Mouse (Mus musculus): ENCODE results near the gene Ikbke. TPM values are rescaled to one million over a fixed set of nuclear protein-coding genes. Genes with fewer than 3 reads are reported as not detected.
A peak's percentile ranks its signal among the peaks of the same experiment; 100 is the strongest.
"Not testable (repeated sequence)": the region's sequence is repeated elsewhere in the genome, so short reads cannot be mapped to it uniquely, and the experiment has no call there.

Gene Ikbke
- polyA plus RNA-seq, 1 experiment, result 42.8 TPM

- WGBS, result 87% methylated on average over 10 of the region's 10 CpGs
- Histone ChIP-seq H3K4me3 (ENCODE audit: extremely low read depth, insufficient read depth, insufficient read length) (no peak overlapping the region), H3K36me3 (ENCODE audit: control insufficient read depth, insufficient read depth, low read length) (peaks cover 6% of the 10 kb centered on the region), H3K4me1 (ENCODE audit: control insufficient read depth, insufficient read depth, insufficient read length) (no peaks in the 10 kb centered on the region), H3K27ac (ENCODE audit: insufficient read depth, low read length) (no peak overlapping the region), H3K27me3 (ENCODE audit: control insufficient read depth, insufficient read depth, low read length) (no peaks in the 10 kb centered on the region)
- no peak for DNase-seq (ENCODE audit: low read depth in 1 of 2, low spot score in 2 of 2)
- TF ChIP-seq CTCF (IDR thresholded peaks at IDR 0.05; ENCODE audit: extremely low read depth, insufficient read depth, insufficient read length, insufficient replicate concordance), result no peak
- no peak for TF ChIP-seq POLR2A (IDR thresholded peaks at IDR 0.05; ENCODE audit: low read depth, low read length)
These were observed 19.6 kb downstream of the Ikbke start for GRCm38 (mm10) chr1:131259632-131260308.

GRCm38 (mm10) chr1:131257288-131257687 is 22.1 kb downstream of the Ikbke start:
- DNase-seq (ENCODE audit: low read depth in 1 of 2, low spot score in 2 of 2), result no peak
- WGBS, result 92% methylated on average over 6 of the region's 6 CpGs
- H3K4me3 ChIP-seq (ENCODE audit: extremely low read depth, insufficient read depth, insufficient read length), result no peak overlapping the region
- H3K4me1 ChIP-seq (ENCODE audit: control insufficient read depth, insufficient read depth, insufficient read length), result no peaks in the 10 kb centered on the region
- H3K27ac ChIP-seq (ENCODE audit: insufficient read depth, low read length), result no peak overlapping the region
- H3K36me3 ChIP-seq (ENCODE audit: control insufficient read depth, insufficient read depth, low read length), result peaks cover 6% of the 10 kb centered on the region
- H3K27me3 ChIP-seq (ENCODE audit: control insufficient read depth, insufficient read depth, low read length), result no peaks in the 10 kb centered on the region
- TF ChIP-seq CTCF (IDR thresholded peaks at IDR 0.05; ENCODE audit: extremely low read depth, insufficient read depth, insufficient read length, insufficient replicate concordance) (no peak), POLR2A (IDR thresholded peaks at IDR 0.05; ENCODE audit: low read depth, low read length) (no peak)

GRCm38 (mm10) chr1:131252516-131253250 is 26.7 kb downstream of the Ikbke start:
- 55% methylated on average over 7 of the region's 7 CpGs for WGBS
- not testable (repeated sequence) for H3K4me3 ChIP-seq (ENCODE audit: extremely low read depth, insufficient read depth, insufficient read length); H3K27ac ChIP-seq (ENCODE audit: insufficient read depth, low read length); H3K36me3 ChIP-seq (ENCODE audit: control insufficient read depth, insufficient read depth, low read length); H3K4me1 ChIP-seq (ENCODE audit: control insufficient read depth, insufficient read depth, insufficient read length); DNase-seq (ENCODE audit: low read depth in 1 of 2, low spot score in 2 of 2); H3K27me3 ChIP-seq (ENCODE audit: control insufficient read depth, insufficient read depth, low read length)

GRCm38 (mm10) chr1:131246433-131247395 is 32.7 kb downstream of the Ikbke start:
- H3K4me1 ChIP-seq (ENCODE audit: control insufficient read depth, insufficient read depth, insufficient read length), result peaks cover 12% of the 10 kb centered on the region
- peaks cover 10% of the 10 kb centered on the region for H3K27me3 ChIP-seq (ENCODE audit: control insufficient read depth, insufficient read depth, low read length)
- peak; percentile 24; the same call in 1 of the 2 replicates for TF ChIP-seq CTCF (IDR thresholded peaks at IDR 0.05; ENCODE audit: extremely low read depth, insufficient read depth, insufficient read length, insufficient replicate concordance)
- no peak for TF ChIP-seq POLR2A (IDR thresholded peaks at IDR 0.05; ENCODE audit: low read depth, low read length)
- no peak overlapping the region for H3K27ac ChIP-seq (ENCODE audit: insufficient read depth, low read length)
- WGBS, result 12% methylated on average over 7 of the region's 7 CpGs
- H3K4me3 ChIP-seq (ENCODE audit: extremely low read depth, insufficient read depth, insufficient read length), result no peak overlapping the region
- no peaks in the 10 kb centered on the region for H3K36me3 ChIP-seq (ENCODE audit: control insufficient read depth, insufficient read depth, low read length)
- DNase-seq (ENCODE audit: low read depth in 1 of 2, low spot score in 2 of 2), result no peak

- Histone ChIP-seq H3K4me1 (ENCODE audit: control insufficient read depth, insufficient read depth, insufficient read length) (peaks cover 12% of the 10 kb centered on the region), H3K27ac (ENCODE audit: insufficient read depth, low read length) (no peak overlapping the region), H3K27me3 (ENCODE audit: control insufficient read depth, insufficient read depth, low read length) (peaks cover 10% of the 10 kb centered on the region), H3K4me3 (ENCODE audit: extremely low read depth, insufficient read depth, insufficient read length) (peak overlapping the region; percentile 76; the same call in 1 of the 2 replicates), H3K36me3 (ENCODE audit: control insufficient read depth, insufficient read depth, low read length) (no peaks in the 10 kb centered on the region)
- TF ChIP-seq POLR2A (IDR thresholded peaks at IDR 0.05; ENCODE audit: low read depth, low read length) (no peak), CTCF (IDR thresholded peaks at IDR 0.05; ENCODE audit: extremely low read depth, insufficient read depth, insufficient read length, insufficient replicate concordance) (peak; percentile 34; the same call in 1 of the 2 replicates)
- DNase-seq (ENCODE audit: low read depth in 1 of 2, low spot score in 2 of 2), result peak in 1 of 2 experiments; percentile 41
- WGBS, result 5% methylated on average over 9 of the region's 9 CpGs
These were observed 33.5 kb downstream of the Ikbke start for GRCm38 (mm10) chr1:131245926-131246325.

GRCm38 (mm10) chr1:131245089-131245856 is 34.1 kb downstream of the Ikbke start, which contains the start of gene Rassf5:
TSS of gene Rassf5 (minus strand) at chr1:131245258.
- H3K4me3 ChIP-seq (ENCODE audit: extremely low read depth, insufficient read depth, insufficient read length), result peak within 1 kb of the TSS; percentile 76
- no peaks in the 10 kb centered on the region for H3K36me3 ChIP-seq (ENCODE audit: control insufficient read depth, insufficient read depth, low read length)
- no peak within 1 kb of the TSS for H3K27ac ChIP-seq (ENCODE audit: insufficient read depth, low read length)
- H3K4me1 ChIP-seq (ENCODE audit: control insufficient read depth, insufficient read depth, insufficient read length), result peaks cover 12% of the 10 kb centered on the region
- H3K27me3 ChIP-seq (ENCODE audit: control insufficient read depth, insufficient read depth, low read length), result peaks cover 10% of the 10 kb centered on the region
- TF ChIP-seq POLR2A (IDR thresholded peaks at IDR 0.05; ENCODE audit: low read depth, low read length) (no peak; the same call in 1 of the 2 replicates), CTCF (IDR thresholded peaks at IDR 0.05; ENCODE audit: extremely low read depth, insufficient read depth, insufficient read length, insufficient replicate concordance) (no peak)
- 2% methylated on average over 60 of the region's 60 CpGs for WGBS
- peak in 1 of 2 experiments; percentile 52 for DNase-seq (ENCODE audit: low read depth in 1 of 2, low spot score in 2 of 2)
